Mouse (Mus musculus) intestine, embryonic 16.5 days (tissue): ENCODE measurements at regions not wholly inside any gene's neighbourhood (a gene's known extent, or its start where the extent isn't known, plus 50 kb on each side); places are given as distances from the start of the nearest gene placed in this dataset.

Experiments
- ATAC-seq: fragments of 200-750 bp; cut with Nextera tagmentation; 2 replicates; pipeline ENCODE4 v1.8.0; 2017; ENCODE audit warnings: moderate TSS enrichment, moderate library complexity
- H3K27ac ChIP-seq: fragments of 300-500 bp; sonication (generic); 2 replicates; pipeline ENCODE4 v1.5.1; 2014; ENCODE audit warnings: mild to moderate bottlenecking, low read length
- H3K27me3 ChIP-seq: fragments of 300-500 bp; sonication (generic); replicated peaks from 2 replicates; pipeline ENCODE4 v1.6.1; 2014; ENCODE audit warnings: low read length, control low read depth, mixed read lengths; ENCODE audit not compliant: control insufficient read depth, insufficient read depth
- H3K36me3 ChIP-seq: fragments of 300-500 bp; sonication (generic); 2 replicates; pipeline ENCODE4 v1.6.1; 2014; ENCODE audit warnings: low read length, control low read depth; ENCODE audit not compliant: control insufficient read depth, insufficient read depth
- H3K4me1 ChIP-seq: fragments of 300-500 bp; sonication (generic); 2 replicates; pipeline ENCODE4 v1.6.1; 2014; ENCODE audit warnings: low read length, control low read depth, mixed read lengths; ENCODE audit not compliant: control insufficient read depth, insufficient read depth
- H3K4me2 ChIP-seq: fragments of 300-500 bp; sonication (generic); 2 replicates; pipeline ENCODE4 v1.6.1; 2014; ENCODE audit warnings: low read depth, low read length, control low read depth
- H3K4me3 ChIP-seq: fragments of 300-500 bp; sonication (generic); 2 replicates; pipeline ENCODE4 v1.5.1; 2014; ENCODE audit warnings: mild to moderate bottlenecking, low read length
- H3K9ac ChIP-seq: fragments of 300-500 bp; sonication (generic); 2 replicates; pipeline ENCODE4 v1.6.1; 2014; ENCODE audit warnings: low read depth, low read length
- H3K9me3 ChIP-seq: fragments of 300-500 bp; sonication (generic); 2 replicates; pipeline ENCODE4 v1.6.1; 2016; ENCODE audit warnings: low read length, control low read depth; ENCODE audit not compliant: control insufficient read depth
- WGBS: fragments of 180-500 bp; shearing (Covaris S2); extraction: QIAGEN DNeasy Blood & Tissue Kit; methylation state at CpG from one replicate; pipeline ENCODE4 v1.1.7; 2014; 5-methylcytosine and 5-hydroxymethylcytosine counted together

- Histone ChIP-seq H3K9me3 (no peaks in the 10 kb centered on the region), H3K27me3 (no peaks in the 10 kb centered on the region), H3K27ac (no peak overlapping the region), H3K9ac (no peak overlapping the region), H3K4me2 (no peak overlapping the region; the same call in 1 of the 2 replicates), H3K4me1 (no peaks in the 10 kb centered on the region), H3K4me3 (peak overlapping the region; percentile 9; the same call in 1 of the 2 replicates), H3K36me3 (no peaks in the 10 kb centered on the region)
- WGBS = 11% methylated on average over 9 of the region's 9 CpGs
- peak; percentile 81 for ATAC-seq
These were observed 885.1 kb upstream of the Pou3f3 start for GRCm38 (mm10) chr1:41810318-41810964.

GRCm38 (mm10) chr1:41811130-41811529, 884.4 kb upstream of the Pou3f3 start:
- H3K27me3 ChIP-seq = no peaks in the 10 kb centered on the region
- no peak overlapping the region for H3K4me2 ChIP-seq
- H3K9ac ChIP-seq = no peak overlapping the region
- no peak overlapping the region for H3K27ac ChIP-seq
- no peak for ATAC-seq
- no peaks in the 10 kb centered on the region for H3K36me3 ChIP-seq
- H3K4me3 ChIP-seq = no peak overlapping the region
- WGBS = 65% methylated on average over 3 of the region's 3 CpGs
- H3K9me3 ChIP-seq = no peaks in the 10 kb centered on the region
- H3K4me1 ChIP-seq = no peaks in the 10 kb centered on the region

GRCm38 (mm10) chr1:41812071-41812470, 883.5 kb upstream of the Pou3f3 start:
- WGBS = 75% methylated on average over 7 of the region's 7 CpGs
- no peak for ATAC-seq
- H3K27me3 ChIP-seq = no peaks in the 10 kb centered on the region

GRCm38 (mm10) chr1:41814032-41815005, 881.2 kb upstream of the Pou3f3 start:
- Histone ChIP-seq H3K9me3 (no peaks in the 10 kb centered on the region), H3K36me3 (no peaks in the 10 kb centered on the region), H3K4me1 (no peaks in the 10 kb centered on the region), H3K27me3 (no peaks in the 10 kb centered on the region), H3K4me2 (no peak overlapping the region), H3K27ac (no peak overlapping the region), H3K4me3 (no peak overlapping the region), H3K9ac (no peak overlapping the region)
- WGBS = 79% methylated on average over 10 of the region's 10 CpGs
- ATAC-seq = no peak

More at GRCm38 (mm10) chr1:41812071-41812470, 883.5 kb upstream of the Pou3f3 start:
- Histone ChIP-seq H3K36me3 (no peaks in the 10 kb centered on the region), H3K27ac (no peak overlapping the region), H3K9ac (no peak overlapping the region), H3K9me3 (no peaks in the 10 kb centered on the region), H3K4me1 (no peaks in the 10 kb centered on the region), H3K4me2 (no peak overlapping the region), H3K4me3 (no peak overlapping the region)

GRCm38 (mm10) chr1:41815021-41815420, 880.5 kb upstream of the Pou3f3 start:
- Histone ChIP-seq H3K4me1 (no peaks in the 10 kb centered on the region), H3K27me3 (no peaks in the 10 kb centered on the region), H3K4me2 (no peak overlapping the region), H3K9me3 (no peaks in the 10 kb centered on the region), H3K27ac (no peak overlapping the region), H3K36me3 (no peaks in the 10 kb centered on the region), H3K9ac (no peak overlapping the region), H3K4me3 (no peak overlapping the region)
- 79% methylated on average over 4 of the region's 4 CpGs for WGBS
- no peak for ATAC-seq

- WGBS = 82% methylated on average over 5 of the region's 5 CpGs
- Histone ChIP-seq H3K27me3 (no peaks in the 10 kb centered on the region), H3K4me1 (no peaks in the 10 kb centered on the region), H3K9ac (no peak overlapping the region), H3K4me3 (no peak overlapping the region), H3K36me3 (no peaks in the 10 kb centered on the region), H3K9me3 (no peaks in the 10 kb centered on the region), H3K27ac (no peak overlapping the region), H3K4me2 (no peak overlapping the region)
- no peak for ATAC-seq
These were observed 872.8 kb upstream of the Pou3f3 start for GRCm38 (mm10) chr1:41822742-41823141.

GRCm38 (mm10) chr1:41825223-41825622, 870.3 kb upstream of the Pou3f3 start:
- H3K4me2 ChIP-seq = no peak overlapping the region
- no peak overlapping the region for H3K9ac ChIP-seq
- ATAC-seq = no peak
- no peaks in the 10 kb centered on the region for H3K9me3 ChIP-seq
- 83% methylated on average over 4 of the region's 4 CpGs for WGBS
- H3K27me3 ChIP-seq = no peaks in the 10 kb centered on the region
- no peaks in the 10 kb centered on the region for H3K4me1 ChIP-seq
- no peak overlapping the region for H3K27ac ChIP-seq
- no peak overlapping the region for H3K4me3 ChIP-seq
- H3K36me3 ChIP-seq = no peaks in the 10 kb centered on the region

- Histone ChIP-seq H3K27ac (no peak overlapping the region), H3K4me1 (no peaks in the 10 kb centered on the region), H3K27me3 (no peaks in the 10 kb centered on the region), H3K9me3 (no peaks in the 10 kb centered on the region), H3K4me3 (no peak overlapping the region), H3K36me3 (no peaks in the 10 kb centered on the region), H3K9ac (no peak overlapping the region), H3K4me2 (no peak overlapping the region)
- 51% methylated on average over 2 of the region's 2 CpGs for WGBS
- no peak for ATAC-seq
These were observed 863.9 kb upstream of the Pou3f3 start for GRCm38 (mm10) chr1:41831641-41832040.
